Mouse (Mus musculus): Measurements from ENCODE around the gene Ercc6l2. TPM values are rescaled to one million over a fixed set of nuclear protein-coding genes. Genes with fewer than 3 reads are reported as not detected.
A peak's percentile ranks its signal among the peaks of the same experiment; 100 is the strongest.

The Ercc6l2 gene
- polyA plus RNA-seq, 1 experiment from 2014 or later = 18.1 TPM

- Histone ChIP-seq H3K27ac (no peak overlapping the region), H3K9ac (peak overlapping the region; percentile 38), H3K4me2 (replicated peaks) (peak overlapping the region; percentile 64), H3K9me3 (no peaks in the 10 kb centered on the region), H3K4me3 (peak overlapping the region; percentile 21; the same call in 1 of the 2 replicates), H3K36me3 (no peaks in the 10 kb centered on the region), H3K4me1 (peaks cover 16% of the 10 kb centered on the region), H3K27me3 (replicated peaks) (peaks cover 11% of the 10 kb centered on the region)
- 26% methylated on average over 12 of the region's 12 CpGs for WGBS
- no peak; the same call in 1 of the 2 replicates for ATAC-seq (ENCODE audit: low FRiP score, low read depth)
Measured at GRCm38 (mm10) chr13:63900679-63901302, 85.8 kb downstream of the Ercc6l2 start.

GRCm38 (mm10) chr13:63901303-63901713 lies 86.3 kb downstream of the Ercc6l2 start:
- WGBS = 2% methylated on average over 17 of the region's 17 CpGs
- Histone ChIP-seq H3K4me2 (replicated peaks) (peak overlapping the region; percentile 64), H3K36me3 (no peaks in the 10 kb centered on the region), H3K4me3 (peak overlapping the region; percentile 21), H3K27ac (no peak overlapping the region), H3K27me3 (replicated peaks) (peaks cover 11% of the 10 kb centered on the region), H3K9ac (peak overlapping the region; percentile 38), H3K9me3 (no peaks in the 10 kb centered on the region), H3K4me1 (peaks cover 16% of the 10 kb centered on the region)
- ATAC-seq (ENCODE audit: low FRiP score, low read depth) = peak; percentile 76

GRCm38 (mm10) chr13:63901714-63902597 lies 86.9 kb downstream of the Ercc6l2 start:
- H3K9ac ChIP-seq = peak overlapping the region; percentile 38
- WGBS = 17% methylated on average over 28 of the region's 28 CpGs
- H3K4me2 ChIP-seq (replicated peaks) = peak overlapping the region; percentile 64
- H3K4me1 ChIP-seq = peaks cover 16% of the 10 kb centered on the region
- H3K27me3 ChIP-seq (replicated peaks) = peaks cover 11% of the 10 kb centered on the region
- H3K9me3 ChIP-seq = no peaks in the 10 kb centered on the region
- H3K27ac ChIP-seq = no peak overlapping the region
- H3K36me3 ChIP-seq = no peaks in the 10 kb centered on the region
- H3K4me3 ChIP-seq = peak overlapping the region; percentile 21
- peak; percentile 57; the same call in 1 of the 2 replicates for ATAC-seq (ENCODE audit: low FRiP score, low read depth)

GRCm38 (mm10) chr13:63906516-63906915 lies 91.5 kb downstream of the Ercc6l2 start:
- Histone ChIP-seq H3K4me3 (no peak overlapping the region), H3K9ac (no peak overlapping the region), H3K27ac (no peak overlapping the region), H3K4me1 (peaks cover 6% of the 10 kb centered on the region), H3K27me3 (replicated peaks) (peaks cover 6% of the 10 kb centered on the region; the same call in 1 of the 2 replicates), H3K9me3 (no peaks in the 10 kb centered on the region), H3K36me3 (no peaks in the 10 kb centered on the region), H3K4me2 (replicated peaks) (no peak overlapping the region)
- ATAC-seq (ENCODE audit: low FRiP score, low read depth) = no peak
- WGBS = 94% methylated on average over 4 of the region's 4 CpGs

GRCm38 (mm10) chr13:63907437-63907836 lies 92.4 kb downstream of the Ercc6l2 start:
- H3K4me3 ChIP-seq = no peak overlapping the region
- no peaks in the 10 kb centered on the region for H3K9me3 ChIP-seq
- H3K27me3 ChIP-seq (replicated peaks) = peaks cover 6% of the 10 kb centered on the region; the same call in 1 of the 2 replicates
- 55% methylated on average over 4 of the region's 4 CpGs for WGBS
- no peak overlapping the region for H3K27ac ChIP-seq
- no peaks in the 10 kb centered on the region for H3K36me3 ChIP-seq
- no peak for ATAC-seq (ENCODE audit: low FRiP score, low read depth)
- H3K4me2 ChIP-seq (replicated peaks) = no peak overlapping the region
- H3K9ac ChIP-seq = no peak overlapping the region
- H3K4me1 ChIP-seq = no peaks in the 10 kb centered on the region

GRCm38 (mm10) chr13:63910141-63910804 lies 95.2 kb downstream of the Ercc6l2 start:
- no peaks in the 10 kb centered on the region; the same call in 1 of the 2 replicates for H3K27me3 ChIP-seq (replicated peaks)
- no peak overlapping the region for H3K27ac ChIP-seq
- no peaks in the 10 kb centered on the region for H3K36me3 ChIP-seq
- H3K9me3 ChIP-seq = no peaks in the 10 kb centered on the region
- H3K9ac ChIP-seq = no peak overlapping the region
- ATAC-seq (ENCODE audit: low FRiP score, low read depth) = no peak
- no peaks in the 10 kb centered on the region for H3K4me1 ChIP-seq
- H3K4me3 ChIP-seq = no peak overlapping the region
- no peak overlapping the region for H3K4me2 ChIP-seq (replicated peaks)
- WGBS = 76% methylated on average over 5 of the region's 5 CpGs

- Histone ChIP-seq H3K27ac (no peak overlapping the region), H3K9me3 (no peaks in the 10 kb centered on the region), H3K27me3 (replicated peaks) (no peaks in the 10 kb centered on the region), H3K4me1 (no peaks in the 10 kb centered on the region), H3K9ac (no peak overlapping the region), H3K4me2 (replicated peaks) (no peak overlapping the region), H3K36me3 (no peaks in the 10 kb centered on the region), H3K4me3 (no peak overlapping the region)
- no peak for ATAC-seq (ENCODE audit: low FRiP score, low read depth)
- 74% methylated on average over 3 of the region's 3 CpGs for WGBS
Measured at GRCm38 (mm10) chr13:63911617-63912016, 96.6 kb downstream of the Ercc6l2 start.

- Histone ChIP-seq H3K4me2 (replicated peaks) (no peak overlapping the region), H3K4me3 (no peak overlapping the region), H3K36me3 (no peaks in the 10 kb centered on the region), H3K4me1 (peaks cover 14% of the 10 kb centered on the region), H3K9ac (no peak overlapping the region), H3K27ac (no peak overlapping the region), H3K9me3 (no peaks in the 10 kb centered on the region), H3K27me3 (replicated peaks) (no peaks in the 10 kb centered on the region)
- WGBS = 90% methylated on average over 6 of the region's 6 CpGs
- ATAC-seq (ENCODE audit: low FRiP score, low read depth) = no peak
Measured at GRCm38 (mm10) chr13:63913136-63913535, 98.1 kb downstream of the Ercc6l2 start.

- ATAC-seq (ENCODE audit: low FRiP score, low read depth) = no peak
- H3K4me2 ChIP-seq (replicated peaks) = no peak overlapping the region
- no peaks in the 10 kb centered on the region for H3K27me3 ChIP-seq (replicated peaks)
- no peaks in the 10 kb centered on the region for H3K36me3 ChIP-seq
- H3K9me3 ChIP-seq = no peaks in the 10 kb centered on the region
- 77% methylated on average over 3 of the region's 3 CpGs for WGBS
- no peak overlapping the region for H3K27ac ChIP-seq
- no peak overlapping the region for H3K9ac ChIP-seq
- H3K4me3 ChIP-seq = no peak overlapping the region
- peaks cover 28% of the 10 kb centered on the region for H3K4me1 ChIP-seq
Measured at GRCm38 (mm10) chr13:63915176-63915575, 100.1 kb downstream of the Ercc6l2 start.

- no peak overlapping the region for H3K27ac ChIP-seq
- no peaks in the 10 kb centered on the region for H3K27me3 ChIP-seq (replicated peaks)
- H3K9ac ChIP-seq = no peak overlapping the region
- no peak overlapping the region for H3K4me2 ChIP-seq (replicated peaks)
- no peak for ATAC-seq (ENCODE audit: low FRiP score, low read depth)
- H3K36me3 ChIP-seq = no peaks in the 10 kb centered on the region
- peaks cover 28% of the 10 kb centered on the region for H3K4me1 ChIP-seq
- no peaks in the 10 kb centered on the region for H3K9me3 ChIP-seq
- no peak overlapping the region for H3K4me3 ChIP-seq
- WGBS = 90% methylated on average over 1 of the region's 1 CpGs
Measured at GRCm38 (mm10) chr13:63915684-63916083, 100.6 kb downstream of the Ercc6l2 start.

- ATAC-seq (ENCODE audit: low FRiP score, low read depth) = no peak
- H3K9ac ChIP-seq = no peak overlapping the region
- 96% methylated on average over 8 of the region's 8 CpGs for WGBS
- peaks cover 3% of the 10 kb centered on the region; the same call in 1 of the 2 replicates for H3K9me3 ChIP-seq
- H3K36me3 ChIP-seq = no peaks in the 10 kb centered on the region
- peaks cover 28% of the 10 kb centered on the region for H3K4me1 ChIP-seq
- H3K27ac ChIP-seq = no peak overlapping the region
- no peak overlapping the region for H3K4me3 ChIP-seq
- H3K4me2 ChIP-seq (replicated peaks) = no peak overlapping the region; the same call in 1 of the 2 replicates
- H3K27me3 ChIP-seq (replicated peaks) = no peaks in the 10 kb centered on the region
Measured at GRCm38 (mm10) chr13:63916568-63916967, 101.5 kb downstream of the Ercc6l2 start.
